Mouse (Mus musculus) layer of hippocampus, adult 18-20 months (tissue): ENCODE measurements around the gene Plscr5. TPM values are rescaled to one million over a fixed set of nuclear protein-coding genes. Genes with fewer than 3 reads are reported as not detected.
"Not testable (repeated sequence)": the region's sequence is repeated elsewhere in the genome, so short reads cannot be mapped to it uniquely, and the experiment has no call there.

Source experiments
- DNase-seq, 2 experiments: peaks; one replicate each; pipeline ENCODE4 v3.0.0; 2022; ENCODE audit warnings: low spot score in 2 of 2
- long read RNA-seq: library from polyadenylated mRNA; stranded (forward); transcript quantifications from one replicate; pipeline ENCODE4 v2.0.0, GENCODE M21; 2021
- total RNA-seq, 2 experiments: library from RNA; stranded (reverse); gene quantifications; 2 replicates each; pipeline ENCODE4 v1.2.3; 2021

Gene Plscr5
- total RNA-seq: not detected
- long read RNA-seq: 0 reads

GRCm38 (mm10) chr9:92192636-92193035 is at the start of gene Plscr5:
Gene Plscr5, plus strand, starts transcription at chr9:92192936.
- not testable (repeated sequence) for DNase-seq

GRCm38 (mm10) chr9:92147555-92148248 is 45.0 kb upstream of the Plscr5 start:
- DNase-seq: peak in 1 of 2 experiments; percentile 23

- DNase-seq: no peak
These were observed 30.5 kb upstream of the Plscr5 start for GRCm38 (mm10) chr9:92162213-92162612.

- no peak for DNase-seq
These were observed 19.3 kb upstream of the Plscr5 start for GRCm38 (mm10) chr9:92173318-92173985.

GRCm38 (mm10) chr9:92174176-92175075 is 18.3 kb upstream of the Plscr5 start:
- DNase-seq: peak; percentile 24 to 72

- DNase-seq: peak in 1 of 2 experiments; percentile 62
These were observed 13.8 kb upstream of the Plscr5 start for GRCm38 (mm10) chr9:92178861-92179469.

- DNase-seq: no peak
These were observed 1.4 kb upstream of the Plscr5 start for GRCm38 (mm10) chr9:92191295-92191694.

GRCm38 (mm10) chr9:92198408-92198807 is 5.7 kb downstream of the Plscr5 start:
- no peak for DNase-seq

- DNase-seq: peak; percentile 4 to 11
These were observed 6.8 kb downstream of the Plscr5 start for GRCm38 (mm10) chr9:92199564-92199963.

GRCm38 (mm10) chr9:92204397-92204796 is 11.7 kb downstream of the Plscr5 start:
- no peak for DNase-seq

GRCm38 (mm10) chr9:92207307-92207706 is 14.6 kb downstream of the Plscr5 start:
- DNase-seq: peak in 1 of 2 experiments; percentile 77

- no peak for DNase-seq
These were observed 15.0 kb downstream of the Plscr5 start for GRCm38 (mm10) chr9:92207757-92208156.

- DNase-seq: no peak
These were observed 17.1 kb downstream of the Plscr5 start for GRCm38 (mm10) chr9:92209850-92210249.

GRCm38 (mm10) chr9:92210386-92210967 is 17.7 kb downstream of the Plscr5 start:
- no peak for DNase-seq

- DNase-seq: no peak
These were observed 18.3 kb downstream of the Plscr5 start for GRCm38 (mm10) chr9:92211048-92211447.

- DNase-seq: peak in 1 of 2 experiments; percentile 20
These were observed 24.7 kb downstream of the Plscr5 start for GRCm38 (mm10) chr9:92217484-92217883.

- no peak for DNase-seq
These were observed 25.2 kb downstream of the Plscr5 start for GRCm38 (mm10) chr9:92217896-92218295.

- DNase-seq: no peak
These were observed 27.4 kb downstream of the Plscr5 start for GRCm38 (mm10) chr9:92220151-92220550.

- DNase-seq: no peak
These were observed 28.7 kb downstream of the Plscr5 start for GRCm38 (mm10) chr9:92221480-92221879.

- no peak for DNase-seq
These were observed 32.0 kb downstream of the Plscr5 start for GRCm38 (mm10) chr9:92224598-92225231.
